Comparison of ENCODE assay signal across 8 mouse cellular contexts in genomic region chr14:122912137-122912536, GRCm38 (mm10). TPM values are rescaled to one million over a fixed set of nuclear protein-coding genes. Genes with fewer than 3 reads are reported as not detected.
A peak's percentile ranks its signal among the peaks of the same experiment; 100 is the strongest.
DNase-seq lines count a peak whose midpoint lies in the region; ATAC-seq lines count a peak whose summit lies in the region.

No protein-coding gene starts in this region.

- H3K4me2 ChIP-seq in midbrain, embryonic 16.5 days (ENCODE audit: low read length) = no peak overlapping the region; the same call in 1 of the 2 replicates
- H3K4me2 ChIP-seq in limb, embryonic 12.5 days = peak overlapping the region; percentile 93
- H3K4me2 ChIP-seq in stomach, embryonic 16.5 days (ENCODE audit: low read depth, low read length) = peak overlapping the region; percentile 92

- H3K4me3 ChIP-seq in midbrain, embryonic 10.5 days = peak overlapping the region; percentile 80
- H3K4me3 ChIP-seq in midbrain, embryonic 16.5 days (ENCODE audit: low read depth, low read length) = no peak overlapping the region; the same call in 1 of the 2 replicates
- H3K4me3 ChIP-seq in limb, embryonic 12.5 days (replicated peaks) = peak overlapping the region; percentile 71
- H3K4me3 ChIP-seq in stomach, embryonic 16.5 days (replicated peaks; ENCODE audit: low read length) = peak overlapping the region; percentile 79

- H3K9ac ChIP-seq in midbrain, embryonic 16.5 days (ENCODE audit: low read depth, low read length) = no peak overlapping the region
- H3K9ac ChIP-seq in limb, embryonic 12.5 days (replicated peaks) = no peak overlapping the region
- H3K9ac ChIP-seq in stomach, embryonic 16.5 days (ENCODE audit: low read length) = peak overlapping the region; percentile 83

- H3K36me3 ChIP-seq in midbrain, embryonic 10.5 days = 0 out of 2 replicates have a peak, but pooled peaks cover 3% of the 10 kb centered on the region
- H3K36me3 ChIP-seq in midbrain, embryonic 16.5 days (ENCODE audit: control insufficient read depth, insufficient read depth, low read length) = no peaks in the 10 kb centered on the region
- H3K36me3 ChIP-seq in limb, embryonic 12.5 days = no peaks in the 10 kb centered on the region
- no peaks in the 10 kb centered on the region for H3K36me3 ChIP-seq in stomach, embryonic 16.5 days (ENCODE audit: control insufficient read depth, insufficient read depth, low read length)

- peaks cover 3% of the 10 kb centered on the region; the same call in 1 of the 2 replicates for H3K9me3 ChIP-seq in midbrain, embryonic 10.5 days (replicated peaks)
- H3K9me3 ChIP-seq in midbrain, embryonic 16.5 days (replicated peaks; ENCODE audit: control insufficient read depth, low read length, poor library complexity, severe bottlenecking) = peaks cover 10% of the 10 kb centered on the region; the same call in 1 of the 2 replicates
- H3K9me3 ChIP-seq in limb, embryonic 12.5 days = peaks cover 10% of the 10 kb centered on the region
- H3K9me3 ChIP-seq in stomach, embryonic 16.5 days (replicated peaks; ENCODE audit: control insufficient read depth, low read length) = 0 out of 2 replicates have a peak, but pooled peaks cover 2% of the 10 kb centered on the region

- peaks cover 38% of the 10 kb centered on the region for H3K27me3 ChIP-seq in midbrain, embryonic 10.5 days (ENCODE audit: low read depth, poor library complexity, severe bottlenecking)
- peaks cover 19% of the 10 kb centered on the region; the same call in 1 of the 2 replicates for H3K27me3 ChIP-seq in midbrain, embryonic 16.5 days (ENCODE audit: control insufficient read depth, insufficient read depth, low read depth, low read length)
- H3K27me3 ChIP-seq in limb, embryonic 12.5 days = no peaks in the 10 kb centered on the region
- H3K27me3 ChIP-seq in stomach, embryonic 16.5 days (ENCODE audit: control insufficient read depth, insufficient read depth, low read length) = no peaks in the 10 kb centered on the region

- 54% methylated on average over 1 of the region's 1 CpGs for WGBS in midbrain, embryonic 10.5 days
- WGBS in midbrain, embryonic 16.5 days = 35% methylated on average over 1 of the region's 1 CpGs
- WGBS in limb, embryonic 12.5 days = 38% methylated on average over 1 of the region's 1 CpGs
- WGBS in stomach, embryonic 16.5 days = 62% methylated on average over 1 of the region's 1 CpGs

- peak; percentile 7 for DNase-seq in CD4-positive, CD25-positive, alpha-beta regulatory T cell, adult 2 months (ENCODE audit: low read depth, low spot score)
- DNase-seq in midbrain, embryonic 10.5 days (ENCODE audit: low spot score) = no peak
- DNase-seq in urinary bladder, postnatal 4 days (ENCODE audit: low spot score in 2 of 2) = no peak
- no peak for DNase-seq in T-cell, adult 2 months (ENCODE audit: low spot score)

- no peak overlapping the region for H3K27ac ChIP-seq in midbrain, embryonic 10.5 days (replicated peaks)
- H3K27ac ChIP-seq in midbrain, embryonic 16.5 days (ENCODE audit: low read length) = no peak overlapping the region
- H3K27ac ChIP-seq in limb, embryonic 12.5 days = 0 out of 2 replicates have a peak overlapping the region, but pooled peaks have one; percentile 19
- peak overlapping the region; percentile 81 for H3K27ac ChIP-seq in stomach, embryonic 16.5 days (ENCODE audit: low read length)

- peaks cover 8% of the 10 kb centered on the region for H3K4me1 ChIP-seq in midbrain, embryonic 10.5 days
- peaks cover 7% of the 10 kb centered on the region; the same call in 1 of the 2 replicates for H3K4me1 ChIP-seq in midbrain, embryonic 16.5 days (ENCODE audit: control insufficient read depth, insufficient read depth, low read length)
- H3K4me1 ChIP-seq in limb, embryonic 12.5 days (replicated peaks) = peaks cover 12% of the 10 kb centered on the region
- H3K4me1 ChIP-seq in stomach, embryonic 16.5 days (ENCODE audit: control insufficient read depth, insufficient read depth, low read length) = peaks cover 8% of the 10 kb centered on the region

- ATAC-seq in CD4-positive, CD25-positive, alpha-beta regulatory T cell, adult 4 months = no peak
- ATAC-seq in midbrain, embryonic 16.5 days = no peak
- no peak for ATAC-seq in limb, embryonic 12.5 days (ENCODE audit: insufficient number of reproducible peaks, insufficient read depth, low FRiP score, low TSS enrichment, low read depth)
- ATAC-seq in stomach, embryonic 16.5 days (ENCODE audit: insufficient read depth, low FRiP score) = no peak

RNA-seq across cellular contexts. Expression of gene Ggact, which starts 1.4 kb away (rescaled TPM):
- polyA plus RNA-seq in CD4-positive, CD25-positive, alpha-beta regulatory T cell, adult 4 months (2017; shearing (Covaris generic)) = 10 to 100 TPM; 19.1 to 23.2 TPM
- 3.2 and 5.3 TPM in 2 replicates for polyA plus RNA-seq in midbrain, embryonic 10.5 days (2016; fragmentation: Nextera tagmentation; extraction: Ambion mirVana)
- polyA plus RNA-seq in midbrain, embryonic 16.5 days (2015; fragmentation: Nextera tagmentation; extraction: Ambion mirVana) = 6.8 and 8.7 TPM in 2 replicates
- 8.7 and 9.8 TPM in 2 replicates for polyA plus RNA-seq in limb, embryonic 12.5 days (2016; fragmentation: Nextera tagmentation; extraction: Ambion mirVana)
- 33.0 and 41.3 TPM in 2 replicates for polyA plus RNA-seq in stomach, embryonic 16.5 days (2015; fragmentation: Nextera tagmentation; extraction: Ambion mirVana)

Comparison
In these comparisons a context has a peak if more than half of its experiments do, and no peak if none do; other contexts are left out.
1. H3K27ac ChIP-seq: peak in limb, embryonic 12.5 days (single experiment) and stomach, embryonic 16.5 days (single experiment); none in midbrain, embryonic 10.5 days (single experiment) and midbrain, embryonic 16.5 days (single experiment).